Mouse (Mus musculus): Measurements from ENCODE around the gene Kcnc3.

Gene Kcnc3

GRCm38 (mm10) chr7:44563284-44563683 is 27.2 kb upstream of the Kcnc3 start:
- TF ChIP-seq CTCF (conservative IDR thresholded peaks at IDR 0.05; ENCODE audit: low read length) (no peak), NANOG (IDR thresholded peaks at IDR 0.05; ENCODE audit: borderline replicate concordance, low read length) (no peak), POU5F1 (IDR thresholded peaks at IDR 0.05; ENCODE audit: borderline replicate concordance, low read length) (no peak)
- Histone ChIP-seq H3K36me3 (ENCODE audit: insufficient read depth, low read length) (no peaks in the 10 kb centered on the region), H3K4me3 (replicated peaks; ENCODE audit: low read length) (no peak overlapping the region), H3K4me1 (replicated peaks; ENCODE audit: low read depth, low read length) (peaks cover 50% of the 10 kb centered on the region), H3K27me3 (ENCODE audit: insufficient read depth, low read length) (no peaks in the 10 kb centered on the region), H3K9me3 (ENCODE audit: low read length) (no peaks in the 10 kb centered on the region)

- H3K4me1 ChIP-seq (replicated peaks; ENCODE audit: low read depth, low read length): peaks cover 47% of the 10 kb centered on the region
- H3K4me3 ChIP-seq (replicated peaks; ENCODE audit: low read length): no peak overlapping the region
- H3K9me3 ChIP-seq (ENCODE audit: low read length): no peaks in the 10 kb centered on the region
- TF ChIP-seq CTCF (conservative IDR thresholded peaks at IDR 0.05; ENCODE audit: low read length) (no peak), POU5F1 (IDR thresholded peaks at IDR 0.05; ENCODE audit: borderline replicate concordance, low read length) (no peak), NANOG (IDR thresholded peaks at IDR 0.05; ENCODE audit: borderline replicate concordance, low read length) (no peak)
- no peaks in the 10 kb centered on the region for H3K27me3 ChIP-seq (ENCODE audit: insufficient read depth, low read length)
- H3K36me3 ChIP-seq (ENCODE audit: insufficient read depth, low read length): no peaks in the 10 kb centered on the region
These were observed 26.0 kb upstream of the Kcnc3 start for GRCm38 (mm10) chr7:44564486-44564885.

GRCm38 (mm10) chr7:44565414-44565813 is 25.1 kb upstream of the Kcnc3 start:
- no peaks in the 10 kb centered on the region for H3K9me3 ChIP-seq (ENCODE audit: low read length)
- H3K4me1 ChIP-seq (replicated peaks; ENCODE audit: low read depth, low read length): peaks cover 39% of the 10 kb centered on the region
- TF ChIP-seq POU5F1 (IDR thresholded peaks at IDR 0.05; ENCODE audit: borderline replicate concordance, low read length) (no peak), CTCF (conservative IDR thresholded peaks at IDR 0.05; ENCODE audit: low read length) (no peak), NANOG (IDR thresholded peaks at IDR 0.05; ENCODE audit: borderline replicate concordance, low read length) (no peak)
- H3K36me3 ChIP-seq (ENCODE audit: insufficient read depth, low read length): no peaks in the 10 kb centered on the region
- H3K4me3 ChIP-seq (replicated peaks; ENCODE audit: low read length): no peak overlapping the region
- H3K27me3 ChIP-seq (ENCODE audit: insufficient read depth, low read length): no peaks in the 10 kb centered on the region

GRCm38 (mm10) chr7:44568803-44569202 is 21.7 kb upstream of the Kcnc3 start:
- TF ChIP-seq NANOG (IDR thresholded peaks at IDR 0.05; ENCODE audit: borderline replicate concordance, low read length): no peak
- TF ChIP-seq POU5F1 (IDR thresholded peaks at IDR 0.05; ENCODE audit: borderline replicate concordance, low read length): no peak
- TF ChIP-seq CTCF (conservative IDR thresholded peaks at IDR 0.05; ENCODE audit: low read length): no peak
- Histone ChIP-seq H3K27me3 (ENCODE audit: insufficient read depth, low read length) (no peaks in the 10 kb centered on the region), H3K9me3 (ENCODE audit: low read length) (no peaks in the 10 kb centered on the region), H3K4me1 (replicated peaks; ENCODE audit: low read depth, low read length) (peaks cover 59% of the 10 kb centered on the region), H3K36me3 (ENCODE audit: insufficient read depth, low read length) (no peaks in the 10 kb centered on the region), H3K4me3 (replicated peaks; ENCODE audit: low read length) (no peak overlapping the region)

DNA sequence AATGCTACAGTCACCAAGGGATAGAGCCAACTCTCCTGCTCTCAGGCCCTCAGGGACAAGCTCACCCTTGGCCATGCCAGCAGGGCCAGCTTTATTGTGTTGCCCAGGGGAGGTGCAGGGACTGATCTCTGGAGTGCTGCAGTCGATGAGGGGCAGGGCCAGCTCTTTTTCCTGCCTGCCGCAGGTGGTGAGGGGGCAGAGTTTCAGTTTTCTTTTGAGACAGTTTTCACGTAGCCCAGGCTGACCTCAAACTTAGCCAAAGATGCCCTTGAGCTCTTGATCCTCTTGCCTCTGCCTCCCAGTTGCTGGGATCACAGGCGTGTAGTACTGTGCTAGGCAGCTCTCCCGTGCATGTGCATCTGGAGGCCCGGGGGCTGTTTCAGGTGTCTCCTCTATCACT is 19.5 kb upstream of the Kcnc3 start:
- no peak for TF ChIP-seq NANOG (IDR thresholded peaks at IDR 0.05; ENCODE audit: borderline replicate concordance, low read length)
- no peak for TF ChIP-seq CTCF (conservative IDR thresholded peaks at IDR 0.05; ENCODE audit: low read length)
- no peak for TF ChIP-seq POU5F1 (IDR thresholded peaks at IDR 0.05; ENCODE audit: borderline replicate concordance, low read length)
- Histone ChIP-seq H3K9me3 (ENCODE audit: low read length) (no peaks in the 10 kb centered on the region), H3K4me3 (replicated peaks; ENCODE audit: low read length) (peak overlapping the region; percentile 20; the same call in 1 of the 2 replicates), H3K36me3 (ENCODE audit: insufficient read depth, low read length) (no peaks in the 10 kb centered on the region), H3K27me3 (ENCODE audit: insufficient read depth, low read length) (no peaks in the 10 kb centered on the region), H3K4me1 (replicated peaks; ENCODE audit: low read depth, low read length) (peaks cover 51% of the 10 kb centered on the region)

- H3K4me1 ChIP-seq (replicated peaks; ENCODE audit: low read depth, low read length): peaks cover 57% of the 10 kb centered on the region
- TF ChIP-seq POU5F1 (IDR thresholded peaks at IDR 0.05; ENCODE audit: borderline replicate concordance, low read length) (no peak), CTCF (conservative IDR thresholded peaks at IDR 0.05; ENCODE audit: low read length) (no peak), NANOG (IDR thresholded peaks at IDR 0.05; ENCODE audit: borderline replicate concordance, low read length) (no peak)
- H3K27me3 ChIP-seq (ENCODE audit: insufficient read depth, low read length): no peaks in the 10 kb centered on the region
- H3K4me3 ChIP-seq (replicated peaks; ENCODE audit: low read length): peak overlapping the region; percentile 48
- H3K9me3 ChIP-seq (ENCODE audit: low read length): no peaks in the 10 kb centered on the region
- H3K36me3 ChIP-seq (ENCODE audit: insufficient read depth, low read length): no peaks in the 10 kb centered on the region
These were observed 18.7 kb upstream of the Kcnc3 start for GRCm38 (mm10) chr7:44571811-44572210.

GRCm38 (mm10) chr7:44572213-44572701 is 18.2 kb upstream of the Kcnc3 start, which contains the start of gene Napsa:
TSS of gene Napsa (plus strand) at chr7:44572380.
- no peaks in the 10 kb centered on the region for H3K36me3 ChIP-seq (ENCODE audit: insufficient read depth, low read length)
- H3K4me1 ChIP-seq (replicated peaks; ENCODE audit: low read depth, low read length): peaks cover 62% of the 10 kb centered on the region
- TF ChIP-seq CTCF (conservative IDR thresholded peaks at IDR 0.05; ENCODE audit: low read length) (no peak), NANOG (IDR thresholded peaks at IDR 0.05; ENCODE audit: borderline replicate concordance, low read length) (no peak), POU5F1 (IDR thresholded peaks at IDR 0.05; ENCODE audit: borderline replicate concordance, low read length) (no peak)
- H3K9me3 ChIP-seq (ENCODE audit: low read length): no peaks in the 10 kb centered on the region
- H3K27me3 ChIP-seq (ENCODE audit: insufficient read depth, low read length): no peaks in the 10 kb centered on the region
- H3K4me3 ChIP-seq (replicated peaks; ENCODE audit: low read length): peak within 1 kb of the TSS; percentile 48

GRCm38 (mm10) chr7:44572956-44573484 is 17.4 kb upstream of the Kcnc3 start:
- Histone ChIP-seq H3K9me3 (ENCODE audit: low read length) (no peaks in the 10 kb centered on the region), H3K4me1 (replicated peaks; ENCODE audit: low read depth, low read length) (peaks cover 67% of the 10 kb centered on the region), H3K36me3 (ENCODE audit: insufficient read depth, low read length) (no peaks in the 10 kb centered on the region)

More at GRCm38 (mm10) chr7:44572956-44573484, 17.4 kb upstream of the Kcnc3 start:
- TF ChIP-seq POU5F1 (IDR thresholded peaks at IDR 0.05; ENCODE audit: borderline replicate concordance, low read length) (no peak), CTCF (conservative IDR thresholded peaks at IDR 0.05; ENCODE audit: low read length) (no peak), NANOG (IDR thresholded peaks at IDR 0.05; ENCODE audit: borderline replicate concordance, low read length) (no peak)
- no peaks in the 10 kb centered on the region for H3K27me3 ChIP-seq (ENCODE audit: insufficient read depth, low read length)
- H3K4me3 ChIP-seq (replicated peaks; ENCODE audit: low read length): no peak overlapping the region

Measured in E14TG2a.4 (cell line).